Mouse (Mus musculus) stomach, postnatal 0 days (tissue): ENCODE results near the gene Sult1a1. TPM values are rescaled to one million over a fixed set of nuclear protein-coding genes. Genes with fewer than 3 reads are reported as not detected.

Source experiments
- ATAC-seq: fragments of 200-750 bp; cut with Nextera tagmentation; 2 replicates; pipeline ENCODE4 v1.8.0; 2017; ENCODE audit not compliant: low FRiP score, low TSS enrichment
- DNase-seq: peaks from one replicate; pipeline ENCODE4 v3.0.0-alpha.2; 2016; ENCODE audit warnings: low spot score
- H3K27ac ChIP-seq: fragments of 300-500 bp; sonication (generic); replicated peaks from 2 replicates; pipeline ENCODE4 v1.5.1; 2014; ENCODE audit warnings: mild to moderate bottlenecking, control low read depth
- H3K27me3 ChIP-seq: fragments of 300-500 bp; sonication (generic); 2 replicates; pipeline ENCODE4 v1.6.1; 2014; ENCODE audit warnings: low read length; ENCODE audit not compliant: control insufficient read depth, insufficient read depth
- H3K36me3 ChIP-seq: fragments of 300-500 bp; sonication (generic); 2 replicates; pipeline ENCODE4 v1.6.1; 2014; ENCODE audit warnings: low read length, mixed read lengths; ENCODE audit not compliant: control insufficient read depth, insufficient read depth
- H3K4me1 ChIP-seq: fragments of 300-500 bp; sonication (generic); replicated peaks from 2 replicates; pipeline ENCODE4 v1.6.1; 2014; ENCODE audit warnings: antibody characterized with exemption; ENCODE audit not compliant: control insufficient read depth, insufficient read depth
- H3K4me2 ChIP-seq: fragments of 300-500 bp; sonication (generic); replicated peaks from 2 replicates; pipeline ENCODE4 v1.6.1; 2014; ENCODE audit warnings: low read depth, mild to moderate bottlenecking, control low read depth, moderate library complexity
- H3K4me3 ChIP-seq: fragments of 300-500 bp; sonication (generic); 2 replicates; pipeline ENCODE4 v1.5.1; 2014; ENCODE audit warnings: low read depth, low read length, control low read depth
- H3K9ac ChIP-seq: fragments of 300-500 bp; sonication (generic); 2 replicates; pipeline ENCODE4 v1.6.1; 2014; ENCODE audit warnings: mild to moderate bottlenecking, low read length, control low read depth, mixed read lengths
- H3K9me3 ChIP-seq: fragments of 300-500 bp; sonication (generic); 2 replicates; pipeline ENCODE4 v1.6.1; 2016; ENCODE audit warnings: low read length; ENCODE audit not compliant: control insufficient read depth
- CTCF ChIP-seq: IDR thresholded peaks from 2 replicates; pipeline ENCODE4 v1.5.1; 2016; ENCODE audit warnings: antibody characterized with exemption, low read depth, mild to moderate bottlenecking, moderate library complexity
- EP300 ChIP-seq: optimal IDR thresholded peaks from 2 replicates; pipeline ENCODE3; 2016; ENCODE audit warnings: antibody characterized with exemption
- WGBS: fragments of 180-500 bp; shearing (Covaris S2); extraction: QIAGEN DNeasy Blood & Tissue Kit; methylation state at CpG from one replicate; pipeline ENCODE4 v1.1.7; 2014; 5-methylcytosine and 5-hydroxymethylcytosine counted together
- polyA plus RNA-seq: library from polyadenylated mRNA; unstranded; fragments of >200 nt; fragmentation: Nextera tagmentation; extraction: Ambion mirVana; gene quantifications from 2 replicates; pipeline ENCODE4 v1.2.1, GENCODE M21; 2015

Sult1a1 gene
- 10.9 and 12.4 TPM in 2 replicates for polyA plus RNA-seq

- H3K4me3 ChIP-seq = peak within 1 kb of the TSS; percentile 18; the same call in 1 of the 2 replicates
- peak within 1 kb of the TSS; percentile 41; the same call in 1 of the 2 replicates for H3K9ac ChIP-seq
- H3K36me3 ChIP-seq = peaks cover 8% of the 10 kb centered on the region; the same call in 1 of the 2 replicates
- 0 out of 2 replicates have a peak, but pooled peaks cover 4% of the 10 kb centered on the region for H3K4me1 ChIP-seq
- WGBS = 30% methylated on average over 1 of the region's 1 CpGs
- no peaks in the 10 kb centered on the region for H3K27me3 ChIP-seq
- H3K4me2 ChIP-seq = peak within 1 kb of the TSS; percentile 41
- no peaks in the 10 kb centered on the region for H3K9me3 ChIP-seq
- ATAC-seq (peak; percentile 52; the same call in 1 of the 2 replicates), DNase-seq (peak; percentile 34)
- TF ChIP-seq EP300 (no peak), CTCF (no peak)
- H3K27ac ChIP-seq = peak within 1 kb of the TSS; percentile 85
Measured at GRCm38 (mm10) chr7:126676207-126676606, at the start of gene Sult1a1. Gene Sult1a1, minus strand, starts transcription at chr7:126676432.

DNA sequence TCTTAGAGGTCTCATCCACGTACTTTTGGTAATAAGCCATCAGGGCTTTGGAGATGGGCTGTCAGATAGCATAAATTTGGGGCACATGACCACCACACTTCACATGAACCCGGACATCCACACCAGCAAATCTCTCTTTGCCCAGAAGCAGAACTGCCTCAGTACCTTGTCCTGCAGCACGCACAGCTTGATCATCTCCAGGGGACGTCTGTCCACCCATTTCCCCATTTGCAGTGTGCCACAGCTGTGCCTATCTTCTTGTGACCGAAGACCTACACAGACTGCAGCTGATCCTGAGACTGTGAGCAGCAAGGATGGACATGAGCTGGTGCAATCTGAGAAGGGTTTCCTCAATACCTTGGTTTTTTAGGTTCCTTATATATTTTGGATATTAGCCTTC lies 49.4 kb upstream of the Sult1a1 start:
- ATAC-seq (no peak), DNase-seq (no peak)
- Histone ChIP-seq H3K4me3 (no peak overlapping the region), H3K27ac (no peak overlapping the region), H3K9me3 (no peaks in the 10 kb centered on the region), H3K4me2 (no peak overlapping the region), H3K9ac (no peak overlapping the region), H3K36me3 (no peaks in the 10 kb centered on the region), H3K4me1 (no peaks in the 10 kb centered on the region), H3K27me3 (no peaks in the 10 kb centered on the region)
- 82% methylated on average over 5 of the region's 5 CpGs for WGBS
- TF ChIP-seq CTCF (no peak), EP300 (no peak)

DNA sequence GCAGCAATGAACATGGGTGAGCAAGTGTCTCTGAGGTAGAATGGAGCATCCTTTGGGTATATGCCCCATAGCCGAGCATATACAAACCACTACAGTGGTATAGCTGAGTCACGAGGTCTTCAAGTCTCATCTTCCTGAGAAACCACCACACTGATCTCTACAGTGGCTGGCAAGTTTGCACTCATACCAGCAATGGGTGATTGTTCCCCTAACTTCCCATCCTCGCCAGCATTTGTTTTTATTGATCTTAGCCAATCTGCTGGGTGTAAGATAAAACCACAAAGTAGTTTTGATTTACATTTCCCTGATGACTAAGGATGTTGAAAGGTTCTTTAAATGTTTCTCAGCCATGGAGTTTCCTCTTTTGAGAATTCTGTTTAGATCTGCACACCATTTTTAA lies 48.8 kb upstream of the Sult1a1 start:
- no peak overlapping the region for H3K9ac ChIP-seq
- no peak for TF ChIP-seq CTCF
- no peak for TF ChIP-seq EP300
- H3K36me3 ChIP-seq = no peaks in the 10 kb centered on the region
- 57% methylated on average over 3 of the region's 3 CpGs for WGBS
- ATAC-seq (no peak), DNase-seq (no peak)
- no peak overlapping the region for H3K4me3 ChIP-seq
- H3K4me2 ChIP-seq = no peak overlapping the region
- H3K9me3 ChIP-seq = no peaks in the 10 kb centered on the region
- H3K4me1 ChIP-seq = no peaks in the 10 kb centered on the region
- H3K27ac ChIP-seq = no peak overlapping the region
- no peaks in the 10 kb centered on the region for H3K27me3 ChIP-seq

GRCm38 (mm10) chr7:126721635-126722034 lies 45.4 kb upstream of the Sult1a1 start:
- Histone ChIP-seq H3K36me3 (no peaks in the 10 kb centered on the region), H3K27me3 (no peaks in the 10 kb centered on the region), H3K4me1 (no peaks in the 10 kb centered on the region), H3K27ac (no peak overlapping the region), H3K9ac (no peak overlapping the region), H3K9me3 (no peaks in the 10 kb centered on the region), H3K4me2 (no peak overlapping the region), H3K4me3 (no peak overlapping the region)
- ATAC-seq = no peak
- TF ChIP-seq EP300 = no peak
- TF ChIP-seq CTCF = no peak
- 90% methylated on average over 13 of the region's 13 CpGs for WGBS
- DNase-seq = no peak

- Histone ChIP-seq H3K4me3 (no peak overlapping the region), H3K27me3 (no peaks in the 10 kb centered on the region), H3K4me1 (no peaks in the 10 kb centered on the region), H3K27ac (no peak overlapping the region), H3K9ac (no peak overlapping the region), H3K36me3 (no peaks in the 10 kb centered on the region), H3K9me3 (no peaks in the 10 kb centered on the region), H3K4me2 (no peak overlapping the region)
- 89% methylated on average over 5 of the region's 5 CpGs for WGBS
- DNase-seq (no peak), ATAC-seq (no peak)
- peak; percentile 30; the same call in 1 of the 2 replicates for TF ChIP-seq CTCF
- TF ChIP-seq EP300 = no peak
Measured at GRCm38 (mm10) chr7:126718787-126719337, 42.6 kb upstream of the Sult1a1 start.

- Histone ChIP-seq H3K4me2 (no peak overlapping the region), H3K36me3 (no peaks in the 10 kb centered on the region), H3K27me3 (no peaks in the 10 kb centered on the region), H3K27ac (no peak overlapping the region), H3K9me3 (no peaks in the 10 kb centered on the region), H3K4me1 (no peaks in the 10 kb centered on the region), H3K9ac (no peak overlapping the region), H3K4me3 (no peak overlapping the region)
- TF ChIP-seq CTCF (no peak), EP300 (no peak)
- 63% methylated on average over 3 of the region's 3 CpGs for WGBS
- ATAC-seq (no peak), DNase-seq (no peak)
Measured at GRCm38 (mm10) chr7:126717566-126717965, 41.3 kb upstream of the Sult1a1 start.
